Mouse (Mus musculus): ENCODE measurements around the gene Snx8. TPM values are rescaled to one million over a fixed set of nuclear protein-coding genes. Genes with fewer than 3 reads are reported as not detected.
A peak's percentile ranks its signal among the peaks of the same experiment; 100 is the strongest.

Snx8 gene
- polyA plus RNA-seq, 1 experiment from 2014 or later = 28.9 TPM

GRCm38 (mm10) chr5:140402640-140403270 lies 13.7 kb upstream of the Snx8 start:
- Histone ChIP-seq H3K9me3 (no peaks in the 10 kb centered on the region), H3K4me1 (peaks cover 6% of the 10 kb centered on the region; the same call in 1 of the 2 replicates), H3K27me3 (ENCODE audit: poor library complexity, severe bottlenecking) (no peaks in the 10 kb centered on the region), H3K4me3 (no peak overlapping the region), H3K36me3 (replicated peaks) (no peaks in the 10 kb centered on the region), H3K27ac (no peak overlapping the region)
- WGBS = 95% methylated on average over 4 of the region's 4 CpGs
- no peak for DNase-seq (ENCODE audit: extremely low spot score, low spot score)

GRCm38 (mm10) chr5:140396166-140396940 lies 7.3 kb upstream of the Snx8 start:
- no peak overlapping the region for H3K27ac ChIP-seq
- no peaks in the 10 kb centered on the region for H3K4me1 ChIP-seq
- H3K36me3 ChIP-seq (replicated peaks) = no peaks in the 10 kb centered on the region
- no peaks in the 10 kb centered on the region for H3K9me3 ChIP-seq
- WGBS = 65% methylated on average over 8 of the region's 8 CpGs
- no peak overlapping the region for H3K4me3 ChIP-seq
- no peaks in the 10 kb centered on the region for H3K27me3 ChIP-seq (ENCODE audit: poor library complexity, severe bottlenecking)
- no peak for DNase-seq (ENCODE audit: extremely low spot score, low spot score)

GRCm38 (mm10) chr5:140392701-140393100 lies 3.6 kb upstream of the Snx8 start:
- no peak overlapping the region for H3K4me3 ChIP-seq
- peaks cover 20% of the 10 kb centered on the region for H3K4me1 ChIP-seq
- DNase-seq (ENCODE audit: extremely low spot score, low spot score) = no peak
- WGBS = 94% methylated on average over 3 of the region's 3 CpGs
- H3K27me3 ChIP-seq (ENCODE audit: poor library complexity, severe bottlenecking) = peaks cover 13% of the 10 kb centered on the region
- H3K36me3 ChIP-seq (replicated peaks) = no peaks in the 10 kb centered on the region
- H3K9me3 ChIP-seq = no peaks in the 10 kb centered on the region
- H3K27ac ChIP-seq = no peak overlapping the region

GRCm38 (mm10) chr5:140391981-140392380 lies 2.9 kb upstream of the Snx8 start:
- Histone ChIP-seq H3K36me3 (replicated peaks) (no peaks in the 10 kb centered on the region), H3K4me3 (no peak overlapping the region), H3K27ac (no peak overlapping the region), H3K9me3 (no peaks in the 10 kb centered on the region), H3K27me3 (ENCODE audit: poor library complexity, severe bottlenecking) (peaks cover 13% of the 10 kb centered on the region), H3K4me1 (peaks cover 27% of the 10 kb centered on the region)
- WGBS = 90% methylated on average over 5 of the region's 5 CpGs
- DNase-seq (ENCODE audit: extremely low spot score, low spot score) = no peak

- Histone ChIP-seq H3K4me1 (peaks cover 32% of the 10 kb centered on the region), H3K36me3 (replicated peaks) (no peaks in the 10 kb centered on the region), H3K9me3 (no peaks in the 10 kb centered on the region), H3K4me3 (no peak overlapping the region), H3K27ac (no peak overlapping the region), H3K27me3 (ENCODE audit: poor library complexity, severe bottlenecking) (peaks cover 13% of the 10 kb centered on the region)
- WGBS = 79% methylated on average over 1 of the region's 1 CpGs
- DNase-seq (ENCODE audit: extremely low spot score, low spot score) = no peak
These were observed 2.4 kb upstream of the Snx8 start for GRCm38 (mm10) chr5:140391435-140391834.

GRCm38 (mm10) chr5:140389647-140390046 lies 585 bp upstream of the Snx8 start:
- H3K4me1 ChIP-seq = peaks cover 32% of the 10 kb centered on the region
- peaks cover 13% of the 10 kb centered on the region for H3K27me3 ChIP-seq (ENCODE audit: poor library complexity, severe bottlenecking)
- WGBS = 57% methylated on average over 3 of the region's 3 CpGs
- no peak for DNase-seq (ENCODE audit: extremely low spot score, low spot score)
- peak overlapping the region; percentile 67 for H3K4me3 ChIP-seq
- H3K36me3 ChIP-seq (replicated peaks) = 0 out of 2 replicates have a peak, but pooled peaks cover 4% of the 10 kb centered on the region
- no peaks in the 10 kb centered on the region for H3K9me3 ChIP-seq
- H3K27ac ChIP-seq = peak overlapping the region; percentile 85

GRCm38 (mm10) chr5:140387816-140388510 lies 1.1 kb downstream of the Snx8 start:
- WGBS = 76% methylated on average over 12 of the region's 12 CpGs
- no peak for DNase-seq (ENCODE audit: extremely low spot score, low spot score)
- H3K4me1 ChIP-seq = peaks cover 48% of the 10 kb centered on the region
- 0 out of 2 replicates have a peak, but pooled peaks cover 4% of the 10 kb centered on the region for H3K36me3 ChIP-seq (replicated peaks)
- H3K27me3 ChIP-seq (ENCODE audit: poor library complexity, severe bottlenecking) = peaks cover 13% of the 10 kb centered on the region
- no peaks in the 10 kb centered on the region for H3K9me3 ChIP-seq
- H3K4me3 ChIP-seq = peak overlapping the region; percentile 67
- peak overlapping the region; percentile 85 for H3K27ac ChIP-seq

- no peaks in the 10 kb centered on the region for H3K9me3 ChIP-seq
- WGBS = 90% methylated on average over 7 of the region's 7 CpGs
- no peak for DNase-seq (ENCODE audit: extremely low spot score, low spot score)
- no peak overlapping the region for H3K27ac ChIP-seq
- H3K27me3 ChIP-seq (ENCODE audit: poor library complexity, severe bottlenecking) = peaks cover 13% of the 10 kb centered on the region
- H3K4me1 ChIP-seq = peaks cover 54% of the 10 kb centered on the region
- 0 out of 2 replicates have a peak, but pooled peaks cover 4% of the 10 kb centered on the region for H3K36me3 ChIP-seq (replicated peaks)
- peak overlapping the region; percentile 67; the same call in 1 of the 2 replicates for H3K4me3 ChIP-seq
These were observed 1.8 kb downstream of the Snx8 start for GRCm38 (mm10) chr5:140387236-140387635.

GRCm38 (mm10) chr5:140384462-140384861 lies 4.6 kb downstream of the Snx8 start:
- H3K9me3 ChIP-seq = no peaks in the 10 kb centered on the region
- peaks cover 16% of the 10 kb centered on the region for H3K36me3 ChIP-seq (replicated peaks)
- WGBS = 90% methylated on average over 1 of the region's 1 CpGs
- peaks cover 53% of the 10 kb centered on the region for H3K4me1 ChIP-seq
- no peak for DNase-seq (ENCODE audit: extremely low spot score, low spot score)
- H3K27ac ChIP-seq = peak overlapping the region; percentile 83
- no peaks in the 10 kb centered on the region for H3K27me3 ChIP-seq (ENCODE audit: poor library complexity, severe bottlenecking)
- no peak overlapping the region for H3K4me3 ChIP-seq

GRCm38 (mm10) chr5:140383559-140383958 lies 5.5 kb downstream of the Snx8 start:
- 22% methylated on average over 7 of the region's 7 CpGs for WGBS
- peak overlapping the region; percentile 8; the same call in 1 of the 2 replicates for H3K4me3 ChIP-seq
- H3K27me3 ChIP-seq (ENCODE audit: poor library complexity, severe bottlenecking) = no peaks in the 10 kb centered on the region

GRCm38 (mm10) chr5:140382688-140383087 lies 6.4 kb downstream of the Snx8 start:
- WGBS = 94% methylated on average over 6 of the region's 6 CpGs
- Histone ChIP-seq H3K27me3 (ENCODE audit: poor library complexity, severe bottlenecking) (no peaks in the 10 kb centered on the region), H3K9me3 (no peaks in the 10 kb centered on the region), H3K27ac (peak overlapping the region; percentile 15; the same call in 1 of the 2 replicates), H3K4me3 (no peak overlapping the region), H3K36me3 (replicated peaks) (peaks cover 16% of the 10 kb centered on the region), H3K4me1 (peaks cover 38% of the 10 kb centered on the region)
- DNase-seq (ENCODE audit: extremely low spot score, low spot score) = no peak

More at GRCm38 (mm10) chr5:140383559-140383958, 5.5 kb downstream of the Snx8 start:
- Histone ChIP-seq H3K9me3 (no peaks in the 10 kb centered on the region), H3K4me1 (peaks cover 47% of the 10 kb centered on the region), H3K27ac (peak overlapping the region; percentile 83), H3K36me3 (replicated peaks) (peaks cover 16% of the 10 kb centered on the region)
- DNase-seq (ENCODE audit: extremely low spot score, low spot score) = peak; percentile 35

GRCm38 (mm10) chr5:140381156-140381555 lies 7.9 kb downstream of the Snx8 start:
- Histone ChIP-seq H3K27me3 (ENCODE audit: poor library complexity, severe bottlenecking) (no peaks in the 10 kb centered on the region), H3K27ac (no peak overlapping the region), H3K4me1 (peaks cover 31% of the 10 kb centered on the region), H3K9me3 (no peaks in the 10 kb centered on the region), H3K4me3 (no peak overlapping the region), H3K36me3 (replicated peaks) (peaks cover 16% of the 10 kb centered on the region)
- no peak for DNase-seq (ENCODE audit: extremely low spot score, low spot score)
- 94% methylated on average over 7 of the region's 7 CpGs for WGBS
